In genomic region chr2:48154706-48155105, GRCm38 (mm10) we compare ENCODE assay signal across 18 mouse cellular contexts.
"Had no signal": no experiment of that assay in that cellular context is flagged by ENCODE, and none has a peak within 500 bp of the region (broad histone marks: within the 10 kb centered on the region; RNA-seq: fewer than 3 reads in every experiment).

No protein-coding gene starts in this region.

- H3K9ac ChIP-seq: kidney, embryonic 15.5 days; liver, embryonic 13.5 days; midbrain, embryonic 12.5 days; midbrain, embryonic 15.5 days; neural tube, embryonic 13.5 days had no signal

- DNase-seq: kidney, adult 11 months; kidney, adult 8-10 months; kidney, postnatal 10 days; kidney, postnatal 36 days; liver, embryonic 13.5 days; lung, adult 2 months; lung, postnatal 14 days; lung, postnatal 4 days; right cerebral cortex, adult 18-20 months; right cerebral cortex, postnatal 14 days; right cerebral cortex, postnatal 4 days; thymus, adult 18-20 months; thymus, postnatal 36 days had no signal

- H3K36me3 ChIP-seq: kidney, embryonic 15.5 days; liver, embryonic 13.5 days; midbrain, embryonic 12.5 days; midbrain, embryonic 15.5 days; neural tube, embryonic 13.5 days had no signal

- H3K27ac ChIP-seq: kidney, embryonic 15.5 days; liver, embryonic 13.5 days; midbrain, embryonic 12.5 days; midbrain, embryonic 15.5 days; neural tube, embryonic 13.5 days had no signal

- H3K9me3 ChIP-seq: kidney, embryonic 15.5 days; liver, embryonic 13.5 days; midbrain, embryonic 12.5 days; midbrain, embryonic 15.5 days; neural tube, embryonic 13.5 days had no signal

- H3K4me2 ChIP-seq: kidney, embryonic 15.5 days; liver, embryonic 13.5 days; midbrain, embryonic 12.5 days; midbrain, embryonic 15.5 days; neural tube, embryonic 13.5 days had no signal

- H3K27me3 ChIP-seq: kidney, embryonic 15.5 days; liver, embryonic 13.5 days; midbrain, embryonic 12.5 days; midbrain, embryonic 15.5 days; neural tube, embryonic 13.5 days had no signal

- H3K4me1 ChIP-seq: kidney, embryonic 15.5 days; liver, embryonic 13.5 days; midbrain, embryonic 12.5 days; midbrain, embryonic 15.5 days; neural tube, embryonic 13.5 days had no signal

- H3K4me3 ChIP-seq: kidney, embryonic 15.5 days; liver, embryonic 13.5 days; midbrain, embryonic 12.5 days; midbrain, embryonic 15.5 days; myocyte; neural tube, embryonic 13.5 days had no signal

- ATAC-seq: midbrain, embryonic 15.5 days had no signal
